Mouse (Mus musculus) MEL-GATA-1-ER (cell line): ENCODE measurements at regions not wholly inside any gene's neighbourhood (a gene's known extent, or its start where the extent isn't known, plus 50 kb on each side); places are given as distances from the start of the nearest gene placed in this dataset.

Experiments
- DNase-seq: peaks from one replicate; pipeline ENCODE4 v3.0.0-alpha.2; 2012; ENCODE audit warnings: low read depth; ENCODE audit errors: extremely low read depth

DNA sequence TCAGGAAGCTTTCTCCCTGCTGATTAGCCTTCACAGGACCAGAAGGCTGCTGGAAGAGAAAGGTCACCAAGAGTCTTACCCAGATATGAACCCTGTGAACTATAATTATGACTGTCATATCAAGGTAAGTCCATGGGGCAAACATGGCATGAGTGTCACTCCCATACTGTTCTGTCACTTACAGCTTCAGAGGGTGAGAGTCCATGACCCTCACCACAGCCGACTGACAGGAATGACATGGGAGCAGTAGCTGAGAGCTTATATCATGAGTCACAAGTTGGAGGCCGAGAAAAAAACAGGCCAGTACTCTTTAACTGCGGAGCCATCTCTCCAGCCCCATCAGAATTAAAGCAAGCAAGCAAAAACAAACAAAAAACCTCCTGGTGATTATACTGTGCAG lies 117.7 kb upstream of the Neo1 start:
- no peak for DNase-seq

DNA sequence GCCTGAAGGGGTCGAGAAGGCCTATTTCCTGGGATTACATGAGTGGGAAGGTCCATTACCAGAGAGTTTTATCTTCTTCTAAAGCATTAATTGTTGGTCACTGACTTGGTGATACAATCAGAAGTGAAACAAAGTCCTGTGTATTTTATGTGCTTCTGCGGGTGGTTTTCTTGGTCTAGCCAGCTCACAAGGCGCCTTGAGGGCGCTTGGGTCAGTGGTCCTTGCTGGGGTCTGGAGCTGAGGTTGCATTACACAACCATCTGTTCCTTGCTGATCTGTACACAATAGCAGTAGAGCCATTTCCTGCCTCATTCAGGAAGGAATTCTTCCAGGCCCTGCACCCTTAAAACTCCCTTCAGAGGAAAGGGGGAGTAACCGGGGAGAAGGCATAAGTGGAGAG lies 116.9 kb upstream of the Neo1 start:
- DNase-seq, result no peak

DNA sequence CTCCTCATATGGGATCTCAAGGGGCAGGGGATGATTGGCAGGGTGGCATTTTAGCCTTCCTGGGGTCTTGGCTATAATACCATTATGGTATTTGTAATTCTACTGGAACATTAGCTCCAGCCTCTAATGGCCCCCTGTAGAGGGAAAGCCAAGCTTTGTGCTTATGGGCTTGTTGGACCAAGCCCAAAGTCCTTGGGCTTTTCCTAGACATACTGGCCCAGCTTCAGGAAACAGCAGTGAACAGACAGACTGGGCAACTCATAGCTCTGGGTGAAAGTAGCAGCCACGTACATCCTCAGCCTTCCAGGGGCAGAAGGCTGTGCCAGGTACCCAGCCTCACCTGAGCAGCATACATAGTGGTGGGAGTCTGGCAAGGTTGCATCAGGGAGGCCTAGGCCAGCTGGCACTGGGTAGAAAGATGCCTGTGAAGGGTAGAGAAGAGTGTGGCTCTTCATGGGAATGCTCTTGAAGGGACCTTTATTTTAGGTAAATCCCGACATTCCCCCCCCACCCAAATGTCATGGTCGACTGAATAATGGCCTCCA lies 108.1 kb upstream of the Neo1 start:
- DNase-seq, result no peak

DNA sequence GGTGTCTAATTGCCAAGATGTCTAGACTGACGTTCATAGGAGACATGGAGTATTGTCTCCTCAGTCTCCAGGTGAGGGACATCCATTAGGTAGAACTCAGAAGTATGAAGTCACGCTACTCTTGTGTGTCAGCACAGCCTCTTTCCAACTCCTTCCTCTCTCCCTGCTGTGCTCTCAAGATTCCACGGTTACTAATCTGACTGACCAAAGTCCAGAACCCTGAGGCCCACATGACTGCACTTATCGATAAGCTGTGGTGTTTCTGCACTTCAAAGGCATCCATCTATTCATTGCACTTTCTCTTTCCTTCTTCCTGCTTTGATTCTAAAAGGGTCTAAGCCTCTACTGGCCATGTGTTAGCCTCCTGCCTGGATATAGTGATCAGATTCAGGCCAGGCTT lies 107.4 kb upstream of the Neo1 start:
- no peak for DNase-seq

DNA sequence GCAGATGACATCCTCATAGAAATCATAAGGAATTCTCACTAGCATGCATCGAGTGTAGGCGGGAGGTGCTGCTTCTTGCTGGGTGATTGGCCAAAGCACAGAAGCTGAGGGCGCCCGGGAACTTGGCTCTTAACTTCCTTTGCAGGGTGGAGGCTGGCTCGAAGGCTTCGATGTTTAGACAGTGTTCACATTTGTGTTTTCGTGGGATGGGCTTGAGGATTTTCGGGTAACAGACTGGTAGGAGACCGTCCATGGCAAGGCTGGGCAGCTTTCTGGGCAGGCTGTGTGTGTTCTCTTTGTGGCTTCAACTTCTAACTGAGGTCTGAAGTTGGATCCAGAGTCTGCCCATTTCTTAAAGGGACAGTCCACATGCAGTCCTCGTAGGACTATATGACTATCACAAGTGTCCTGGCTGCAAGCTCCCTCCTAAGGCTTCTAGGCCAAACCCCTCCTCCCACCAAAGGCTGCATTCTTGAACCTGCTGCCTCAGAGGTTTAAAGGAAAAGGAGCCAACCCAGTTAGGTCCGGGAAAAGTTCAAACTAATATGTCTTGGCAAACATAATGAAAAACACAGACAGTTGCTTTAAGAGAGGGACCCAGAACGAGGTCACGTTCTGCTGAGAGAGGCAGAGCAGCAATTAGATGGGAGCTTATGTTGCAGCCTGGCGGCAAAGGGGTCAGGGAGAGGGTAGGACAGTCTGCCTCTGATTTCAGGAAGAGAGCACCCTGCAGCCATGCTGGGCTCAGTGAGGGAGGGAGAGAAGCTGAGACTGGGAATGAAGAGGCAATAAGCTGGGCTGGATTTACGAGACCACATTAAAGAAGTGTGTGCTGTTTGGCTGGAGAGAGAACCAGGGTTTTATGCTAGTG lies 98.2 kb upstream of the Neo1 start:
- DNase-seq, result no peak

DNA sequence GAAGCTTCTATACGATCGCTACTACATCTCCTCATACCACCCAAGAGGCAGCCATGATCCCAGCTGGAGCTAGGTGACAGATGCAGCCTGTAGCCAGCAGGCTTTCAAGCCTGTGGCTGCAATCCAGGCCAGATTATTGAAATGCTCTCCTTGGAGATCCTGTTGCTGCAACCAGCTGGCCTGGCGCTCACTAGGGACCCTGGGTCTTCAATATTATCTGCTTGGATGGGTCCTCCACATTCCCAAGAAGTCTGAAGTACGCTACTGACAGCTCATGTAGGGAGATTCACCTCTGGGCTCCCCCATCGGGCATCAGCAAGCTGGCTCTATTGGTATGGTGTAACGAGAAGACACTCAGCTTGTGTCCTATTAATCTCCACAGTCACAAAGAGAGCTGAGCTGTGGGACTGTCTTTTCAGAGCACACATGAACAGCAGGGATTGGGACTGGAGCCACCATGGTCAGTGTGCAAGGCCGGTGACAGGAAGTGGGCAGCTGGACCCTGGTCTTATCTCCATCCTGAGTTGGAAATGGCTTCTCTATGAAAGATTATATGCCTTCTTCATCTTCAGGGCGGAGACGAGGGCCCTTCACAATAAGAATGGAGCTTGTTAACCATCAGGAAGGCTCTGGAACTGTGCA lies 93.6 kb upstream of the Neo1 start:
- no peak for DNase-seq

DNA sequence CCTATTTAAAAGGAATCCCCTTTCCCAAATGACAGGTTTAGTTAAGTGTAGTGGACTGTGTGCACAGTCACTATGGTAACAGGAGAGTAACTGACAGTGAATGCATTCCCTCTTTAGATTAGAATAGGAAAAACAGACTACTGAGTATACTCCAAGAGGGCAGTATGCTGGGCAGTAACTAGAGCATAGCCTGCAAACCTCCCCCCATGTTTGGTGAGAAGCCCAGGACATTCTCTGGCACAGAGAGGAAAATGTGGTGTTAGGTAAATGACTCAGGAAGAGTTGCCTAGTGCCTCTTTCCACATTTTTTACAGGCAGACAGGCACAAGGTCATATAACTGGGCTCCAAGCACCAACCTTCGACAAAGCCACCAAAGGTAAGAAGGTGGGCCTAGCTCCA lies 93.0 kb upstream of the Neo1 start:
- DNase-seq, result no peak

DNA sequence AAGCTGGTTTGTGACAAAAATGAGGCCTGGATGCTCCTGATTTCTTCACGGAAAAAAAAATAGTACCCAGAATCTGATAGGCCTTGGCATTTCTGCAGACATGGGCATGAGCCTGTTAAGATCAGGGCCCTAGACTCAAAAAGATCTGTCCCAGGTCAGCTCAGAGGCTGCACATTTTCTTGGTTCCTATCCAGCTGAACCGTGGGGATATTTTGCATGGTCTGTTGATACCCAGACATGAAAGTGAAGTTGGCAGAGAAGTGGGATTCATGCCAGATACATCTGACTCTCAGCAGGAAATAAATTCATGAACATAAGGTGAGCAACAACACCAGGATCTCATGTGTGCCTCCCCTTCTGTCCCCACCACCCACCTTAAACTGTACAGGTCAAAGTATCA lies 91.8 kb upstream of the Neo1 start:
- no peak for DNase-seq

DNA sequence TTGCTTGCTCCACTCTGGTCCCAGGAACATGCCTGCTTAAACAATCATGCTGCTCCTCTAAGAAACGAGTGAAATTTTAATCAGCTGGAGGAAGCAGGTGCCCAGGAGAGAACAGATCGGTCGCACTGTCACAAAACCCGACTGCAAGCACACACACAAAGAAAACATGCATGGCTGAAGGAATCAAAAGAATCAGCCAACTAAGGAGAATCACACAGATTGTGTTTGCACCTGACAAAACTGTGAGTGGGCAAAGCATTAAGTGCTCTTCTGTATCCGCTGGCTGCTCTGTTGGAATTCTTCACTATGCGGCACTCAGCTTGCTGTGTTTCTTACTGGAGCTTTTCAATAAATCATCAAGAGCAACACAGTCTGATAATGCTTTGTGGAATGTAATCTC lies 89.6 kb upstream of the Neo1 start:
- DNase-seq, result no peak

DNA sequence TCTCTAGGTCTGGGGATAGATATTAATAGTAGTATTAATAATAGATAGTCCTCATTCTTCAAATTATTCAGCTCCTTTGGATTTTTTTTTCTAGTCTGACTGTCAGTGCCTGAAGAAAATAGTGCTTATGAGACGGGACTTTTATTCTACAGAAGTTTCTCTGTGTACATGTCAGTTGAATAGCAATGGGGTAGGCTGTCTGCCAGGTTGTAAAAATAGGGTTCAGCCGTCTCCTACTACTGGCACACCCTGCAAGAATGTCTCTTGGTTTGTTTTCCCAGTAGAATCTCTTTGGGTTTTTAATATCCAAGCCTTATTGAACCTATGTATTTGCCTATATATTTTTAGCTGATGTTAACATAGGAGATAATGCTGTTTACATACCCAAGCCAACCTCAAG lies 80.3 kb upstream of the Neo1 start:
- DNase-seq, result no peak

DNA sequence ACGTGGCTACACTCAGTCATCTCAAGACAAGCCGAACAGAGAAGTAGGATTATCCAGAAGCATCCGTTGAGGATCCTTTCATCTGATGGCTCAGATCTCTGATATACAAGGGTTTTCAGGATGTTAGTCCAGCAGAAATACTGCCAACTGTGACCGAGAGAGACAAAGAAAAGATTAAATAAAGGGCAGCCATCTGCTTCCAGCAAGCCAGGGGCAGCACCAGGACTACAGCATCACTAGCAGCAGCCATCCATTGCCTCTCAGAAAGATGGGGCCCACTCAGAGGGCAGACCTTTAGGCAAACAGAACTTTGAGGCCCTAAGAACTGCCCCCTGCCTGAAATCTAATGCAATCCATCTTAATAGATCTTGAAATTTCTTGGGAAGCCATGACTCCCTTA lies 77.6 kb upstream of the Neo1 start:
- no peak for DNase-seq

DNA sequence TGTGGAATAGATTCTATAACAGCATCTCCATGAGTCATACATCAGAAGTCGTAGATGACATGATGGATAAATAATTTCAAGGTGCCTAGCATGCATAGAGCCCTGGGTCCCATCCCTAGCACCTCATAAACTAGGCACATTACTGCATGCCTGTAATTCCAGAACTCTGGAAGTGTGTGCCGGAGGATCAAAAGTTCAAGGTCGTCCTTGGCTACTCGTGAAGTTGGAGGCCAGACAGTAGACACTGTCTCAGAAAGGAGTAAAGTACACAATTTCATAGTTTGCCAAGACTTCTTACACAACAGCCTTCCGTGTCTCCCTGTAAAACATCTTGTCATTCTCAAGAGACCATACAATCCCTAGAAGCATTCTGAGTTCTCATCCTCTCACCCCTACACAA lies 63.5 kb upstream of the Neo1 start:
- no peak for DNase-seq

DNA sequence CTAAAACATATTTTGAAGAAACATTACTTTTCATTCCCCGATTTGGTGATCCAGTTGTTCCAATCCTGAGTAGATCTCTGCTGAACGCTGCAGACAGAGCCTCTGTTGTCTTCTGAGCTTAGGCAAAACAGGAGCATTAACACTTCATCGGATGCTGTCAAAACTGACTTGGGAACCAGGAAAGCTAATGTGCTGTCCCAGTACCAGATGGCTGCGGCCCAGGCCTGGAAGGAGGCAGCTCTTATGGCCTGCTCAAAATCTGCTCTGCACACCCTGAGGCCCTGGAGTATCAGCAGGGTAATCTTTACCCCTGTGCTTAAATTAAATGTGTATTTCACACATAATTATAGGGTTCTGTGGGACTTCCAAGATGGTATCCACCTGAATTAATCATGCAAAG lies 61.3 kb upstream of the Neo1 start:
- no peak for DNase-seq

DNA sequence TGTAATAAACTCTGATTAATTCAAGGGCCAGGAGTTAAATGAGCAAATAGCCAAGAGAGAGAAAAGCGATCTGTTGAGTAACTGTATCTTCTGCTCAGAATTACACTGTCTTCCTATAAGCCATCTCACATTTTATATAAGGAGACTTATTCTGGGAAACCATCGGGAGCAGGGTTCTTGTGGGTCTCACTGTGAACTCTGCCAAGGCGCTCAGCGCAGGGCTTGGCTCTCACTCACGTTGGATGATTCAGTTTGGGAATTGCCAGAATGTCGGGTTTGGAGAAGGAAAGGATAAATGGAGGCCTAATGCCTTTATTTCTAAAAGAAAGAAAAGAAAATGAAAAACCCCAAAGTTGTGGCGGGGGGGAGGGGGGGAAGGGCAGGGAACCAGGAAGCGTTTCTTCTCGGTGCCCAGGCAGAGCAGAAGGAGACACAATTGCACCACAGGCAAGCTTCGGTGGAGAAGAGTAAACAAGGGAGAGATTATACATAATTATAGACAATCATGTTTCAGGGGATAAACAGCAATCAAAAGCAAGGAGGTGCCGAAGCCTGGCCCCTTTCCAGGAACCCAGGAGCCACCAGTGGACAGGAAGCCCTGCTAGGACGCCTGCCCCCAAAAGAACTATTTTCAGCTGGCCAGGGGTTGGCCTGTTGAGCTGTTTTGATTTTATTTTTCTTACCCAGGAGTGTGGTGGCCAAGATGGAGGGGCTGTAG lies 60.5 kb upstream of the Neo1 start:
- no peak for DNase-seq

DNA sequence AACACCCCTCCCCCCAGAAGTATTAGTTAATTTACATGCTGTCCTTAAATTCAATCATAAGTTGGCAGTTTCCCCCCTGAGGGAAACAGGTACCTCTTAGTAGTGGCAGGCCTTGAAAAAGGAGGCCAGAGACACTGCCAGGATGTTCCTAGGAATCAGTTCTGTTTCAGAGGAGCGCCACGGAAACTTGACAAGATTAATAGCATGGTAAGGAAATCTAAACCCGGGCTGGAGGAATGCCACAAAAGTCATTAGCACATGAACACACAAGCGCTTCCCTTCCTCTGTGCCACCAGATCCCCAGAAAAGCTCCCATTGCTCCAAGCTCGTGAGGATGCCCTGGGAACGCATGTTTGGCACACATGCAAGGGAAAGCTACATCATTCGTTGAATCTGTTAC lies 59.4 kb upstream of the Neo1 start:
- DNase-seq, result no peak

DNA sequence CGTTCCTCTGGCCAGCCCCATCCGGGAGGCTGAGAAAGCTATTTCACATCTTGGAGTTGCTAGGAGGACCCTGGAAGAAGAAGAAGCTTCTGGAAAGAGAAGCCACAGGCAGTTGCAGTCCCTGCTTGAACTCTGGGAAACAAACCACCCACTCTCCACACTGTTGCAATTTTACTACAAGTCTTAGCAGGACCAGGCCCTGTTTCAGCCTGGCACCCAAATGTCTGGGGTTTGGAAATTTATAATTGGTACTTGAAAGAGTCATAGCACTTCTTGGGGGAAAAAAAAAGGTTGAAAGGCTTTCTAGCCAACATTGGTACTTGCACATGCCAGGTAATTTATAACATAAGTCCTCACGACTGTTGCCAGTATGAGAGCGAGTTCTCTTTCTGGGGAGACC lies 57.9 kb upstream of the Neo1 start:
- DNase-seq, result no peak

DNA sequence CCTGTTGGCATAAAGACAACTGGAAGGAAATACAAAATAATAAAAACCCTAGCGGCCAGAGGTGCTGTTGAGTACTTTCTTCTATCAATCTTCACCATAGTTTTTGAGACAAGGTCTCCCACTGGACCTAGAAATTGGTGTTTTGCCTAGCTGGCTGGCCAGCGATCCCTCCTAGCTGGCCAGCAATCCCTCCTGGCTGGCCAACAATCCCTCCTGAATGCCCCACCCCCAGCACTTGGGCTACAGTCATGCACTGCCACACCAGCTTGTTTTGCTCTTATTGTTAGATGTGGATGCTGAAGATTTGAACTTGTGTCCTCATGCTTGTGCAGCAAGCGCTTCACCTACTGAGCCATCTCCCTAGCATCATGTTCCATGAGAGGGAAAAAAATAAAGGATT lies 54.9 kb upstream of the Neo1 start:
- no peak for DNase-seq

DNA sequence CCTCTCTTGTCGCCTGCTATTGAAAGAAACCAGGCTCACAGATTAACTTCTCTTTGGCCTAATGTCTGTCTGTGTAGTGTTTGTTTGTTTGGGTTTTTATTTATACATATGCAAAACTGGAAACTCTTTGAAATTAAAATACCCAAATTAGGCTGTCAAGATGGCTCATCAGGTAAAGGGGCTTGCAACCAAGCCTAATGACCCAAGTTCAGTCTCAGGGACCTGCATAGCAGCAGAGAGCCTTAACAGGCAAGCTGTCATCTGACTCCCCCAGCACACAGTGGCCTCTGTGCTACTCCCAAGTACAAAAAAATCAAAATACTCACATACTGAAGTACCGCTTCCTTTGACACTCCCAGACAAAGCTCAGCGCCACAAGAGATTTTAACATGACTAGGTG lies 51.5 kb upstream of the Neo1 start:
- DNase-seq, result no peak

DNA sequence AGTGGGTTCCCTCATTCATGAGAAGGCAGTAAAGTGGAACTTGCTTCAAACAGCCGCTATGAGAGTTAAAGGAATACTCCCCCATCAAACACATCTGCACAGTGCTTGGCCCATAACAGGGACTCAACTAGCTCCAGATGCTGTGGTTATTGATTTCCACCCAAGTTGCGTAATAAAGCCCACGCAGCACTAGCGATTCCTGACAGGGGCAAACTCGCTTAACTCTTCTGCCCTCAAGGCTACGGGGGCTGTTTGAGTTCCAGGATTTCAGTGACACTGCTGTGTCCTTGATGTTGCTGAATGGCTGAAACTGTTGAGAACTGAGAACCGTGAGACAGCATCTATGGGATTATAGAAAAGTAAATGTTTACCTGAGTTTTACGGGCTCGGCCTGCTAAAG lies 50.9 kb upstream of the Neo1 start:
- no peak for DNase-seq

DNA sequence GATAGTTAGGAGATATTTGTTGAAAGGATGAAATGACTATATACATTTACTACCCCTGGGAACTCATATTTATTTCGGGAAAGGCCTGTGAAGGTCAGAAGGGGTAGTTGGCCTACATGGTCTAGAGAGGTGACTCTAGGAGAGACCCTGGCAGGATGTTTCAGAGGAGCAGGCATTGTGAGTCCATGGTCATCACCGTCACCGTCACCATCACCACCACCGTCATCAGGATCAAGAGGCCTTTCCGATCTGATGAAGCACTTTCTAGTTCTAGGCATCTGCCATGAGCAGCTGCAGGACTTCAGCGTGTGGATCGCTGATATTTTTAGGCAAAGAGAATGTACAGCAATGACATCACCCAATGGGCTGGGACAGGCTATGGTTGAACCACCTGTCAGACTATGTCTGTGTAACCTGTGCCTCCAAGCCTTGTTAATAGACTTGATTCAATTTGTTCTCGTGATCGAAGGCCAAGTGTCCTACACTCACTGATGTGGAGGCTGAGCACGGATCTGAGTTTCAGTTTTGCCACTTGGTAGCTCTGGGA lies 50.4 kb upstream of the Neo1 start:
- DNase-seq, result no peak
